Mouse (Mus musculus): Measurements from ENCODE around the gene Ppp2ca.
A peak's percentile ranks its signal among the peaks of the same experiment; 100 is the strongest.

The Ppp2ca gene

DNA sequence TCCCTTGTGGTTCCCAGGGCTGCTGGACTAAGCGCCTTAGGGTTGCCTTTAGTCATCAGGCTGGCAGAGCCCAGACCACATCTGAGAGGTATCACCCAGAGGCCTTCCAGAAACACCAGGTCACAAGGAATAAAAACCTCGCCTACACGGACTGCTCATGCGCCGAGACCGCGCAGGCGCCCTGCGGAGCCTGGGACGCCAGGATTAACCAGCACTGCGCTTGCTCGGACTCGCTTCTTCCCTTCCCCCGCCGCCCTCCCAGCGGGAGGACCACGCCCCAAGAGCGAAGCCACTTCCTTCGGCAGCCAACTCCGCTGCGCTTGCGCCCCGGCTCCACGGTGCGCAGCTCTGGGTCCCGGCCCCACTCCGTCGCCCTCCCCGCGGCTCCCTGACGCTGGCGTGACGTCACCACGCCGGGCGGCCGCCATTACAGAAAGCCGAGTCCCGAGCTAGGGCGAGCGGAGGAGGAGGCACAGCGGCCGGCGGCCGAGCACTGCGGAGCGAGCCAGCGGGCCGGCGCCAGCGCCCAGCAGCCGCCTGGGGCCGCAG is at the start of gene Ppp2ca:
Ppp2ca (plus strand) TSS at position 284 of the 549 bp plus-strand sequence.
- peak; percentile 97 to 98 for DNase-seq (ENCODE audit: low spot score in 2 of 2)

DNA sequence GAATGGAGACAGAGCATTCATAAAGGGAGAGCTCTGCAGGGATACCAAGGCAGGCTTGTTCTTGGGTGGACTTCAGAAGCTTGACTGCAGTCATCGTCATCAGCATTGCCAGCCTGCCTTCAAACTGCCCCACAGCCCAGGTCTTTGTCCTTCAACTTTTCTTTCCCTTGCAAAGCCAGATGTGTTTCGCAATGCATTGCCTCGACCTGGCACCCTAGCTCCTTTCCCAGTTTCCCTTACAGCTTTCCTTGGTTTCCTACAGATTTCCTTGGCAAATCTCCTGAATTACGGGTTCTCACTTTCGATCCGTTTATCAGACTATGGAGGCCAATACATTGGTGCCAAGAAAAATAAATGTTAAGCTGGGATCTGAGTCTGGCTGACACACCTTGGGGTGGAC is 45.1 kb upstream of the Ppp2ca start:
- DNase-seq (ENCODE audit: low spot score in 2 of 2), result no peak

DNA sequence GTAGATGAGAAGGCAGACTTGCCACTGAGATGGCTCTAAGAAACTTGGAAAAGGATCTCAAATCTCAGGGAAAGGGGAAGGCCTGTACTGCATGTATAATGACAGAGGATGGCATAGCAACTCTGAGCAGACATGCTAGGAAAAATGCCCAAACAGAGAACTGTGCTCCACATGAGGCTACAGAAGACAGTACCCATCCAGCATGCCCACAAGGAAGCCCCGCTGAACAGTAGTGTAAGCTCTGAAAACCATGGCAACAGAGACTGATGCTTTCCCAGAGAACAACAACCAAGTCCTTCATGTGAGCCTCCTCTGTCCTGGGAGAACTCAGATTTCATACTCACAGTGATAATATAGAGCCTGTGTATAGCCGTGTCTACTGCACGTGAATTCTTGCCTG is 43.8 kb upstream of the Ppp2ca start:
- DNase-seq (ENCODE audit: low spot score in 2 of 2), result no peak

DNA sequence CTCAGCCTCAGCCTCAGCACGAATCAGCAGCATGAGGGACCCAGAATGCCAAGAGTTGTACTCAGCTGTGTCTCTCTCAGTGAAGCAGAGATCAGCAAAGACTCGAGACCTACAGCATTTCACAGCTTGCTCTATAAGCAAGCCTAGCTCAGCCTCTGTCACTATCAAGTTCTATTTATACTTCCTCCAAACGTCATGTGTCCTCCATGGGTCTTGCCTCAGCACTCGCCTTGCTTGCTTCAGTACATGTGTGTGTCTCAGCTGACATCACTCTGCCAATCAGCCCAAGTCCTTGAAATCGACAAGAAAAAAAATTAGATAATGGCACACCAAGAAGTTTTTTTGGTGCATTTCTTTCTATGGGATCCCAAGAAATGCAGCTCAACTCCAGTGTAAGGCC is 42.3 kb upstream of the Ppp2ca start:
- no peak for DNase-seq (ENCODE audit: low spot score in 2 of 2)

DNA sequence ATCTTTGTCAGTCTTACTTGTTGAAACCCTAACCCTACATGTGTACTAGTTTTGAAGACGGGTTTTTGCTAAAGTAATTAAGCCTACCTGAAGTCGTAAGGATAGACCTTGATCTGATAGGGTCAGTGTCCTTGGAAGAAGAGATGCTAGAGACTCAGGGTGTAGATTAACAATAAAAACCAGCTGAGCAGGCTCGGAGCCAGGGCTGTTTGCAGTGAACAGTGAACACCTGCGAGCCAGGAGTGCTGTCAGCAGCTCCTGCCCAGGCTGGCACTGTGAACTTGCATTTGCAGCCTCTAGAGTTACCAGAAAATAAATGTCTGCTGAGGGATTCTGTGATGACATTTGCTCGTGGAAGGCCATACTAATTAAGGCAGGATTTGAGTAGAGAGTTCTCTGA is 39.5 kb upstream of the Ppp2ca start:
- no peak for DNase-seq (ENCODE audit: low spot score in 2 of 2)

DNA sequence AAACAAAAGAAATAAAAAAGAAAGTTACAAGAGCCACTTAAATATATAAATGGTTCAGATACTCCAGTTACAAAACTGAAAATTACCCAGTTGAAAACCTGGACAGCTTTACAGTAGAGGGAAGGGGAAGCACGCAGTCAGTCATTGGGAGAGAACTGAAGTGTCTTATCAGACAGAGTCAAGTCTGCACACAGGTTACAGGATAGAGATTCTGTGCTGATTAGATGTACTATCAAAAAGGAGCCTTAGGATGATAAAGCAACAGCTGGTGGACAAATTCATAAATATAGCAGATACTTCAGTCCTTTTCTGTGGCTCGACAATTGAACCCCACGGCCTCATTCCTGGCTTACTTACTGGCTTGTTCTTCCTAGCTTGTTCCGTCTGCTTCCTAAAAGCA is 38.2 kb upstream of the Ppp2ca start:
- no peak for DNase-seq (ENCODE audit: low spot score in 2 of 2)

DNA sequence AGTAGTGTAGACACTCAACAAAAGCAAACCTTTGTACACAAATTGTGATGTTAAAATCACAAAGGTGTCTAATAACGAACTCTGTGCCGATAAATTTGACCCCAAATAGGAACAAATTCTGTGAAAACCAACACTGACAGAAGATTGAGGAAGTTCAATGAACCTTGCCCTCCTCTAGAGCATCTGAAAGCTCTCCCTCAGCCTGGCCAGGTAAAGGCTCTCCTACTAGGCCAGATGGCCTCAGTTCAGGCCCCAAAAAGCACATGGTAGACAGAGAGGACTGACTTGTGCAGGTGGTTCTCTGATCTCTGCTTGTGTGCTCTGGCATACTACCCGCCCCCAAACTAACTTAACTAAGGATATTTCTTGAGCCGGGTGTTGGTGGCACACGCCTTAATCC is 36.1 kb upstream of the Ppp2ca start:
- no peak for DNase-seq (ENCODE audit: low spot score in 2 of 2)

DNA sequence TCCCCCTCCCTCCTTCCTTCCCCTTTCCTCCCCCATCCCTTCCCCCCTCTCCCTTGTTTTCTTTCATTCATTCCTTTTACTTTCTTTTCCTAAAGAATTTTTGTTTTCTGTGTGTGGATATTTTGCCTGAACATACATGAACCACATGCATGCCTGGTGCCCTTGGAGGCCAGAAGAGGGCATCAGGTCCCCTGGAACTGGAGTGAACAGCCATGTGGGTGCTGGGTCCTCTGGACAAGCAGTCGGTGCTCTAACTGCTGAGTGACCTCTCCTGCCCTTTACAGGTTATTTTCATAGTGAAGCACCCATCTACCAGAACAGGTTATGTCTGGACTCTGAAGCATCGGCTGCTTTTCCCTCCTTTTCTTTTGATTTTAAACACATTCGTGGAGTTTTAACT is 34.1 kb upstream of the Ppp2ca start:
- no peak for DNase-seq (ENCODE audit: low spot score in 2 of 2)

DNA sequence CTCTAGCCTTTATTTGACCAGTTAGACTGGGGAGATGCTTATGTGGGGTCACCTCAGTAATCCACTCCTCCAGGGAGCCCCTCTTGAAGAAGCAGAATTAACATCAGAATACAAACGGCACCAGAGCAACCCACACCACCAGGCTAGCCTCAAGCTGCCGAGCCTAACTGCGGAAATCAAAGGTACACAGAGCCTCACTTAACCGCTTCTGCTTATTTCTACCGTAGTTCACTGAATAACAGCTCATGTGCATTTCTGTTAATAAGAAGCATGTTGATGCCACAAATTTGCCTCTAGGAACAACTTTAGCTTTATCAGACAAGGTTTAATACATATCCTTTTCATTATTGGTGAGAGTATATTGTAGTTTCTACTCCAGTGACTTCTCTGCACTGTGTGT is 32.6 kb upstream of the Ppp2ca start:
- no peak for DNase-seq (ENCODE audit: low spot score in 2 of 2)

DNA sequence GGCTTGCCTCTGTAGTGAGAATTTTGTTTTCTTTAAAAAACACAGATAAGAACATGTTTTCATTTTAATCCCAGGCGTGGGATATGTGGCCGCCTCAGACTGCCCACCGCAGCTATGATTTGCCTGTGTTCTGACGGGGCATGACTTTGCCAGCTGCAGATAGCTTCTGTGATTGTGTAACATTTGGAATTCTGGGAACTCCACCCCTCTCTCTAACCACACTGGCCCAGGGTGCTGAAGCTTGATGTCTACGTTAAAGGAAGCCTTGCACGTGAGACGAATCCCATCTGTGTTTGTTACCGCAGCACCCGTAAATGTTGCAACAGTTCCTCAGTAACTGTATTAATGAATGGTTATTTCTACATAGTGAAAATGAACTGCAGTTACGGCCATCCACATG is 26.7 kb upstream of the Ppp2ca start:
- no peak for DNase-seq (ENCODE audit: low spot score in 2 of 2)

DNA sequence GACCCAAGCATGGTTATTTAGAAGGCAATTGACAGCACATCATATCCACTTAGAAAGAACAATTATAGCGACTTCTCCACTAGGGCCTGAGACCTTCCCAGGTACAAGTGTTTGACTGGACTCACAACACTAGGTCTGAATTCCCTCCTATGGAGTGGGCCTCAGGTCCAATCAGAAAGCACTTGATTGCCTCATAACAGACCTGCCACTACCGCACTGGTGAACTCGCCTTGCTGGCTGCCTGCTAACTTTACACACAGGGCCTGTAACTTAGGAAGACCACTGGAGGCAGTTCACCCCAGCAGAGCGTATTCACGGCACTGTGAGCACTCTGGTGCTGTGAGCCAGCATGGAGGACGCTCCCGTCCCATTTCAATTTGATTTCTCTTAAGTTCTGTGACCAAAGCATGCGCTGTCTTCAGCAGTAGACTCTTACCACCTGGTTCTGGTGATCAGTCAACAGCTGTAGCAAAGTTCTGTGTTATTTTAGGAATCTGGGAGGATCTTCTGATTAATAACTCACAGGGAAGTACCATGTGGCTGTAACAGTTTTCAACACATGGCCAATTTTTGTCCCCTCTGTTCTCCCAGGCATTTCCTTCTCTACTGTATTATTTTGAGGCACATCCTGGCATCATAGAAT is 24.8 kb upstream of the Ppp2ca start:
- DNase-seq (ENCODE audit: low spot score in 2 of 2), result no peak

DNA sequence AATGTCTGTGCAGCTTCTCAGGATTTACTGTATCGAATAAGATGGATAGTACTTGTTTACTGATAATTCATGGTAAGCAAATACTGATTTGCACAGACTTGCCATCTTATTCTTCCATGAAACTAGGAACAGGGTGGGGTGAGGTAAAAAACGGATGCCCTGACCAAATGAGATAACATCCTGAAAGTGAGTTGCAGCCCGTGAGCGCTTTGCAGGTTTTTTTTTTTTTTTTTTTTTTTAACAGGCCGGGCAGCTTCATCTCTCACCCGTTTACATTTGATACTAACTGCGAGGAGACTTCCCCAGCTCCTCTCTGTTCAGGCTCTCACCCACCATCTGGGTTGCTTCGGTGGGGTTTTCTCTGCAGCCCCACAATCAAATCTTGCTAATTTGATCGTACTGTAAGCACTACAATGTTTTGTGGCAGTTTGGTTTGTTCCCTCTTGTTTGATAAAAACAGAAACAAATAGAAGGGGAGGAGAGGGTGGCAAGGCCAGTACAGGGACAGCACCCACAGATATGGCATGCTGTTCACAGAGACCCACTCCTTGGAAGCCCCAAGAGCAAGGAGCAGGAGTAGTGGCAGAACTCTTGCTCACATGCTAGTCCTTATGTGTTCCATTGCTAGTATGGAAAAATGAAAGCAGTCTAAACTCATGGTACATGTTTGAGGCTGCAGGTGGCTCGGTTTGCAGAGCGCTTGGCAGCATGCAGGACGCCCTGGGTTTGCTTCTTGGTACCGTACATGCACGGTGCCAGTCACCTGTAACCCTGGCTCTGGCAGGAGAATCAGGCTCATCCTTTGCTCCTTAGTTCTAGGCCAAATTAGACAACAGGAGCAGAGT is 23.6 kb upstream of the Ppp2ca start:
- DNase-seq (ENCODE audit: low spot score in 2 of 2), result no peak

DNA sequence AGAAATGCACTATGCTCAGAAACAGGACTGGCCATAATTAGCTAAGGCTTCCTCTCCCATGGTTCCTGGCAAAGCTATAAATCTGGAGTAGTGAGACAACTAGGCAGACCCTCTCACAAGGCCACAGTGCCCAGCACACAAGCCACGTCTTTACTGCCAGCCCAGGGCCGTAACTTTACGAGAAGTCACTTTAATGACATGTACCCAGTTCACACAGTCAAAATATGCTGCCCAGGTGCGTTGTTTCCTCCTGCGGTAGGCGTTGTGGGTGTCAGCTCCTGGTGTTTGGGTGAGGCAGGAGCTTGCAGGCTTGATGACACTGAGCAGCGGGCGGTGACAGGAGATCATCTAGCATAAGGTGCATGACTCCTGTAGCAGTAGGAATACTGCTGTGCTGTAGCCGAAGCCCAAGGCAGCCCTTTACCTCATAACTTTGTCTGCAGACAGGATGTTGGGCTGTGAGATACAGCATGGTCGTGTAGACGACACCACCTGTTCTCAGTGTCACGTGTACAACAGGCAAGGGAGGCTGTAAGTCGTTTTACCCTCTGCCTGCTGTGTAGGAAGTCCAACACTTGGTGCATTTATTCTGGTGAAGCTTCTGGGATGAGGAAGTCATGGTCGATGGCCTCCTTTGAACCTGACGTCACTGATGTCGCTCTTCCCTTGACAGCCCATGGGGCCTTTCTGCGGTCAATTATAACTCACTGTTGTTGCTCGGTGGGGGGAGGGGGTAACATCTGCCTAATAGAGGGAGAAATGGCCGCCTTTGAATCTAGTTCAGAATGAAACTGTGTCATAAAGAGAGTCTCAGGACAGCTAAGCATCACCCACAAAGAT is 22.5 kb upstream of the Ppp2ca start:
- DNase-seq (ENCODE audit: low spot score in 2 of 2), result peak in 1 of 2 experiments; percentile 62

DNA sequence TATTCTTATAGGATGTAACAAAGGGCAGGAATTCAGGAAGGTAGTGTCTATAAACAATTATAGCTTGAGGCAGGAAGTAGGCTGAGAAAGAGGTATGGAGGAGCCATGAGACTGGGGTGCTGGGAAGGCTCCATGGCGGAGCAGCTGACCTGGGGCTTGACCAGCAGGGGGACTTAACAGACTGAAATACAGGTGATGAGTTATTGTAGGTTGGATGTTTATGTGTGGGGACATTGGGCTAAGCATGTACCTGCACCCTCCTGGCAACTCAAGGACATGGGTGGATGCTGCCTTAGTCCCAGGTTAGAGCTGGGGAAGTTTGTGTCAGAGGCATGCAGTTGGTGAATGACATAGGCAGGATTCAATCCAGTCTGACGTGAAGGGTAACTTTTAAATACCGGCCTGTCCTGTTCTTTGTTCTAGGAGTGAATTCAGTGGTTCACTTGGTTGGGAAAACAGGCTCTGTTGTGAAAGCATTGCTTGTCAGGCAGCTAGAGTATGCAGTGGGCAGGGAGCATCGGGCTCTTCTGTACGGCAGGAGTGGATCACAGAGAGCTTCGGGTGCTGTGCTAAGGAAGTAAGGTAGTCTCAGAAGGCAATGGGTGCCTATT is 21.6 kb upstream of the Ppp2ca start:
- DNase-seq (ENCODE audit: low spot score in 2 of 2), result no peak

DNA sequence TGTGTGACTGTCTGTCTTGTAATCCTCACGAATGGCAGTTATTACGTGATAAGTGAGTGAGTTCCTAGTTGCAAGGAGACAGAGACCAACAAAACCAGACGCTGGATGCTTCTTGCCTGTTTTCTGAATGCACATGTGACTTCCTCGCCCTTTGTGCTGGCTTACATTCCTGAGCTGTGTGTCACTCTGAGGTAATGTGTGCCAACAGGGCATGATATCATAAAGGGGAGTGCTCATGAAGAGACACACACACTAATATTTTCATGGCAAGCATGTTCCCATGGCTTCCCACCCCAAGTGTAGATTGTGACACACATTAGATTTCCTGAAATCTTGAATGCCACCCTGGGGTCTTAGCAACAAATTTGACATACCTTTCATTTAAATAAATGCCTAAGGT is 20.5 kb upstream of the Ppp2ca start:
- DNase-seq (ENCODE audit: low spot score in 2 of 2), result no peak

DNA sequence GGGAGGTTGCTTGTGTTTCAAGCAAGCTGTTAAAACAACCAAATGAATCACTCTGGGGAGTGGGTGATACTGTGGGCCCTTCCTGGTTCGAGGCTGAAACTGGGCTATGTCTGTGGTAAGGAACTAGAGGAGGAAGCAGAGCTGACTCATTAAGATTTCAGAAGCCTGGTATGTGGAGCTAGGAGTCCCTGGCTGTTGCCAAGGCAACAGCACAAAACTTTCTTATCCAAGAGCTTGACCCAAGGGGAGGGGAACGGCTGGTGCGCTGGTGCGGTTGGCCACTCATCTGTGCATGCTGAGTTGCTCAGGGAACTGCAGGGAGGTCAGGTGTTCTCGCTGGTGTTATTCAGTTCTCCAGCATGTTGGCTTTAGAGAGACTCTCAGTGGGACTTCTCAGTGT is 18.5 kb upstream of the Ppp2ca start:
- DNase-seq (ENCODE audit: low spot score in 2 of 2), result no peak

DNA sequence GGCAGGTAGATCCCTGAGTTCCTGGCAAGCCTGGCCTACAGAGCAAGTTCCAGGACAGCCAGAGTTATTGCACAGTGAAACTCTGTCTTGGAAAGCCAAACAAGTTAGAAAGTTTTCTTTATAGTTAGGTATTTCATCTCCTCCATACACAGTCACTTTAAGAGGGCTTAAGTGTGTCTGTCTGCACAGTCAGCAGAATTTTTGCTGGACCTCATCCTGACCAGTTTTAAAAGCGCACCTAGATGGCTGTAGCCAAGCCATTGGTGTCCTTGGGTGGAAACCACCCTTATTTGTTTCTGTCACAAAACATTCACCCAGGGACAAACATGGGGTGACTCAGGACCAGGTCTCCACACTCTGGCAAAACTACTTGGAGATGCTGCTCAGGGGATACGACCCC is 17.8 kb upstream of the Ppp2ca start:
- no peak for DNase-seq (ENCODE audit: low spot score in 2 of 2)

DNA sequence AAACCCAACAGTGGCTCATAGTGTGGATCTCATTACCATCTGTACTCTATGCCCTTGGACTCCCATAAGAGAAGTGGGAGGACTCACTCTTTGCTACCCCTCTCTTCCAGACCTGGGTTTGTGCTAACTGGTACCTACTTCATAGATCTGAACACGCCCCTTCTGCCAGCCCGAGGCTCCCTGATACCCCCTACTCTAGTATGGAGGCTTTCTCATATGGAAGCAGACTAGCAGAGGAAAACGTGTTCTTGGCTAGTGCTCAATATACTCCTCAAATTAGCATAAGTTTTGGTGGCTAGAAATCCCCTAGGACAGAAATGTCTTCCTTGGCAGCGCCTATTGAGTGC is 12.7 kb upstream of the Ppp2ca start:
- DNase-seq (ENCODE audit: low spot score in 2 of 2), result no peak

DNA sequence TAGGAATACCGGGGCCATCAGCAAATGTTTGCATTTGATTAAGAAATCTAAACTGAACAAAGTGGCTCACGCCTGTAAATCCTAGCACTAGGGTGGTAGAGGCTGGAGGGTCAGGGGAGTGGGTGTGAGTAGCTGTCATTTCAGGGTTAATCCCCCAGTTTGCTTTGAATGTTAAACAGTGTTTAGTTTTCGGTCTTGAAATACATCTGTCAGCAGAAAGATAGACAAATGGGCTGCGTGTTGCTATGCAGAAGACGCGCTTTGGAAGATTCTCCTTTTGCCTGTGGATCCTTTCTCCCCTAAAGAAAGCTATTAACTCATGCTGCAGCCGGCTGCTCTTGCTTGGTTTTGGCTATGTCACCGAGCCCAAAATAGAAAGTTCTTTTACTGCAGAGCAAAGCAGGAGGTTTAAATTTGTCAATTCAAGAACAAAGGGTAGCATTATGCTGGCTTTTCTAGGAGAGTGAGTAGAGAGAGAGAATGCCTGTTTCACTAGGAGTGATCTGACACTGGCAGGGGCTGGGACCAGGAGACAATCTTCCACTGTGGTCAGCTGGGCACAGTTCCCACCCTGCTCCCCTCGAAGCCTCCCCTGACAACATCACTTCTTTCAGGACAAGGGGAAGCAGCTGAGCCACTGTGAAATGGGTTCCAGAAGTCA is 12.1 kb upstream of the Ppp2ca start:
- DNase-seq (ENCODE audit: low spot score in 2 of 2), result no peak

DNA sequence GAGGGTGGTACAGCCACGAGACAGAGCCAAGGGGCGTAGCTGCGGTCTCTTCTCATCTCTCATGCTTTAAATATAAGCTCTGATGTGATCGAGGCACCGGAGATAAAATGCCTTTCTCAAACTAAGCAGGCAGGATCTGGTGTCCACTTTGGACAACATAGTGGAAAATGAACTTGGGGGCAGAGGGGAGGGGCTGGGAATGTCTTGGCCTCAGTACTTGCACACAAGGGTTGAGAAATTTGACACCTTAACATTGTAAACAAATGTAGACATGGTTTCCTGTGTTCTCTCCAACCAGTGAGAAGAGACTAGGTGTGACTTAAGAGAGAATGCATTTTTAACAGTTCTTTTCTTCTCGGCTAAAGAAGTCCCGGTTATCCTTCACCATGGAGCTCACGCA is 9.2 kb upstream of the Ppp2ca start:
- DNase-seq (ENCODE audit: low spot score in 2 of 2), result no peak

DNA sequence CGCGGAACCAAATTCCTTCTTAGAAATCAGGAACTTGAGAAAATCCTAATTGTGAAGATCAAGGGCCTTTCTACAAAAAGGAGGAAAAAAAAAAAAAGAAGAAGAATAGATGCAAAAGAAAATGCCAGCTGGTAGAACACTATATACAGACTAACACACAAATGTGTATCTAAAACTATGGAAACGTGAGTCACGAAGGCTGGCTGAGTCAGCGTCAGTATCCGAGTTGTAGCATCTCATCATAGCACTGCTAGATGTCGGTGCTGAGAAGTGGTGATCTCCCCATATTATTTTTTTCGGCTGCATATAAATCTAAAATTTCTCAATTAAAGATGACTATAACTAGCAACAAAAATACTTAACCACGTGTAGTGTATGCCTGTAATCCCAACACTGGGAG is 7.2 kb upstream of the Ppp2ca start:
- DNase-seq (ENCODE audit: low spot score in 2 of 2), result no peak

DNA sequence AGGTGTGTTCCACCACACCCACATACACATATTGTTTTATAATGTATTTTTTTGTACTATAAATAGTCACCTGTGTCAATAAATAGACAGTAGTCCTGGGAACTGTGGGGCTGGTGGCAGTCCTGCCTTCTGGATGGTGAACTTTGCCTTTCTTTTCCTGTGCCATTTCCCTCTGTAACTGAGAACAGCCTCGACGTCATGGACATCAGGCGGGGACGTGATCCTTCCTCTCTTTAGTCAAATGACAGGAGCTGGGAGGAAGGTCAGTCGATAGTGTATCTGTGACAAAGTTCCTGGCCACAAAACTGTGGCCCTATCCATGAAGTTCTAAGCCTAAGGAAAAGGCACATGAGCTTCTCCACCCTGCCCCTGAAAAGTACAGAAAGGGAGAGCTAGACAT is 3.9 kb upstream of the Ppp2ca start:
- no peak for DNase-seq (ENCODE audit: low spot score in 2 of 2)
